In genomic region chr1:55224111-55224510, GRCm38 (mm10) we compare ENCODE assay signal across 9 mouse cellular contexts. TPM values are rescaled to one million over a fixed set of nuclear protein-coding genes. Genes with fewer than 3 reads are reported as not detected.
DNase-seq lines count a peak whose midpoint lies in the region; ATAC-seq lines count a peak whose summit lies in the region.
"Had no signal": no experiment of that assay in that cellular context is flagged by ENCODE, and none has a peak within 500 bp of the region (broad histone marks: within the 10 kb centered on the region; RNA-seq: fewer than 3 reads in every experiment).

No protein-coding gene starts in this region.

- H3K9ac ChIP-seq in hindbrain, embryonic 15.5 days: no peak overlapping the region
- H3K9ac ChIP-seq in neural tube, embryonic 12.5 days: no peak overlapping the region

- DNase-seq in cerebellum, postnatal 10 days: peak; percentile 70 to 77
- peak; percentile 68 for DNase-seq in left cerebral cortex, postnatal 4 days
- no peak for DNase-seq in left cerebral cortex, postnatal 36 days (ENCODE audit: low spot score in 2 of 2)
- DNase-seq in urinary bladder, adult 18-20 months (ENCODE audit: low spot score in 2 of 2): no peak
- DNase-seq in natural killer cell, adult 2 months (ENCODE audit: low spot score in 2 of 2): no peak
- DNase-seq: liver had no signal

- intact Hi-C loops in left cerebral cortex, postnatal 4 days (cut with DNase I): no loop called here
- intact Hi-C loops in left cerebral cortex, postnatal 36 days (cut with DNase I): no loop called here

- peaks cover 11% of the 10 kb centered on the region for H3K4me1 ChIP-seq in hindbrain, embryonic 15.5 days (replicated peaks)
- peaks cover 9% of the 10 kb centered on the region for H3K4me1 ChIP-seq in neural tube, embryonic 12.5 days

- peak overlapping the region; percentile 40 for H3K4me3 ChIP-seq in hindbrain, embryonic 15.5 days
- H3K4me3 ChIP-seq in neural tube, embryonic 12.5 days: no peak overlapping the region

- H3K27me3 ChIP-seq in hindbrain, embryonic 15.5 days: no peaks in the 10 kb centered on the region
- no peaks in the 10 kb centered on the region for H3K27me3 ChIP-seq in neural tube, embryonic 12.5 days (replicated peaks)

- peak overlapping the region; percentile 64 for H3K4me2 ChIP-seq in hindbrain, embryonic 15.5 days
- peak overlapping the region; percentile 61 for H3K4me2 ChIP-seq in neural tube, embryonic 12.5 days (replicated peaks)

- 40% methylated on average over 11 of the region's 11 CpGs for WGBS in hindbrain, embryonic 15.5 days
- 66% methylated on average over 11 of the region's 11 CpGs for WGBS in neural tube, embryonic 12.5 days

- no peak for ATAC-seq in cerebellum, adult (ENCODE audit: insufficient number of reproducible peaks, low FRiP score, low TSS enrichment)
- peak; percentile 61 for ATAC-seq in hindbrain, embryonic 15.5 days (ENCODE audit: low FRiP score, low read depth)
- peak; percentile 57 for ATAC-seq in neural tube, embryonic 12.5 days (ENCODE audit: low FRiP score, low read depth)

- peak overlapping the region; percentile 23; the same call in 1 of the 2 replicates for H3K27ac ChIP-seq in hindbrain, embryonic 15.5 days (replicated peaks)
- no peak overlapping the region for H3K27ac ChIP-seq in neural tube, embryonic 12.5 days

- H3K9me3 ChIP-seq in hindbrain, embryonic 15.5 days: no peaks in the 10 kb centered on the region
- no peaks in the 10 kb centered on the region for H3K9me3 ChIP-seq in neural tube, embryonic 12.5 days

- no peaks in the 10 kb centered on the region for H3K36me3 ChIP-seq in hindbrain, embryonic 15.5 days
- no peaks in the 10 kb centered on the region for H3K36me3 ChIP-seq in neural tube, embryonic 12.5 days

RNA-seq across cellular contexts. Expression of gene Rftn2, which starts 2.5 kb away (rescaled TPM):
- 10 to 100 TPM; 13.0 to 13.6 TPM for total RNA-seq in left cerebral cortex, postnatal 4 days (2021)
- 10 to 100 TPM; 19.8 to 22.9 TPM for total RNA-seq in left cerebral cortex, postnatal 36 days (2021)
- polyA plus RNA-seq in hindbrain, embryonic 15.5 days (2015; fragmentation: Nextera tagmentation; extraction: Ambion mirVana): 11.0 and 11.8 TPM in 2 replicates
- polyA plus RNA-seq in neural tube, embryonic 12.5 days (2016; fragmentation: Nextera tagmentation; extraction: Ambion mirVana): 11.7 and 12.5 TPM in 2 replicates

RNA-seq across cellular contexts. Expression of gene Mars2, which starts 12.9 kb away (rescaled TPM):
- total RNA-seq in left cerebral cortex, postnatal 4 days (2021): 10 to 100 TPM; 16.8 to 20.0 TPM
- 1 to 10 TPM; 8.4 to 9.8 TPM for total RNA-seq in left cerebral cortex, postnatal 36 days (2021)
- 3.4 TPM in 2 replicates for polyA plus RNA-seq in hindbrain, embryonic 15.5 days (2015; fragmentation: Nextera tagmentation; extraction: Ambion mirVana)
- polyA plus RNA-seq in neural tube, embryonic 12.5 days (2016; fragmentation: Nextera tagmentation; extraction: Ambion mirVana): 3.1 and 3.3 TPM in 2 replicates

Comparison
In these comparisons a context has a peak if more than half of its experiments do, and no peak if none do; other contexts are left out.
1. DNase-seq: peak in cerebellum, postnatal 10 days (2 of 2) and left cerebral cortex, postnatal 4 days (single experiment); none in left cerebral cortex, postnatal 36 days (0 of 2), urinary bladder, adult 18-20 months (0 of 2) and natural killer cell, adult 2 months (0 of 2).